In genomic region chr4:41614156-41614555, GRCm38 (mm10) we compare ENCODE assay signal across 9 mouse cellular contexts. TPM values are rescaled to one million over a fixed set of nuclear protein-coding genes. Genes with fewer than 3 reads are reported as not detected.
DNase-seq lines count a peak whose midpoint lies in the region; ATAC-seq lines count a peak whose summit lies in the region.
"Had no signal": no experiment of that assay in that cellular context is flagged by ENCODE, and none has a peak within 500 bp of the region (broad histone marks: within the 10 kb centered on the region; RNA-seq: fewer than 3 reads in every experiment).

No protein-coding gene starts in this region.

- H3K4me1 ChIP-seq in lung, embryonic 16.5 days (replicated peaks; ENCODE audit: control insufficient read depth, insufficient read depth, low read length), result peaks cover 3% of the 10 kb centered on the region; the same call in 1 of the 2 replicates

- no peak overlapping the region for H3K27ac ChIP-seq in lung, embryonic 16.5 days (ENCODE audit: low read length)
- H3K27ac ChIP-seq: heart, embryonic 13.5 days had no signal

- peak; percentile 54 for DNase-seq in CD4-positive helper T cell, adult 2 months (ENCODE audit: low read depth, low spot score)
- DNase-seq in adrenal gland, adult (ENCODE audit: inconsistent age in 2 of 2, low spot score in 1 of 2), result peak; percentile 73 to 92
- DNase-seq in heart, adult 8-10 months (ENCODE audit: low spot score), result peak; percentile 82
- peak; percentile 14 for DNase-seq in large intestine, adult 2 months (ENCODE audit: low read depth, low spot score)
- peak; percentile 77 for DNase-seq in ovary, postnatal 14 days (ENCODE audit: low spot score)
- peak; percentile 62 for DNase-seq in thymus, postnatal 25 days

- peak; percentile 88 for ATAC-seq in common myeloid progenitor, adult 5-6 weeks (replicated peaks; ENCODE audit: low read depth, poor library complexity, severe bottlenecking)
- peak; percentile 39; the same call in 1 of the 2 replicates for ATAC-seq in lung, embryonic 16.5 days (ENCODE audit: low read depth)

- no peaks in the 10 kb centered on the region for H3K27me3 ChIP-seq in lung, embryonic 16.5 days (ENCODE audit: control insufficient read depth, insufficient read depth, low read depth, low read length)

- no peaks in the 10 kb centered on the region for H3K36me3 ChIP-seq in lung, embryonic 16.5 days (ENCODE audit: control insufficient read depth, insufficient read depth, low read length)
- H3K36me3 ChIP-seq: heart, embryonic 13.5 days had no signal

- 9% methylated on average over 7 of the region's 7 CpGs for WGBS in large intestine, adult 2 months
- 7% methylated on average over 7 of the region's 7 CpGs for WGBS in lung, embryonic 16.5 days

- no peak overlapping the region for H3K4me3 ChIP-seq in lung, embryonic 16.5 days (ENCODE audit: low read length)
- H3K4me3 ChIP-seq: heart, embryonic 13.5 days had no signal

- H3K9ac ChIP-seq in lung, embryonic 16.5 days (ENCODE audit: low read length), result no peak overlapping the region
- H3K9ac ChIP-seq: heart, embryonic 13.5 days had no signal

- H3K4me2 ChIP-seq in lung, embryonic 16.5 days (ENCODE audit: low read depth, low read length), result no peak overlapping the region
- H3K4me2 ChIP-seq: heart, embryonic 13.5 days had no signal

- H3K9me3 ChIP-seq in lung, embryonic 16.5 days (ENCODE audit: control insufficient read depth, low read length), result no peaks in the 10 kb centered on the region
- H3K9me3 ChIP-seq: heart, embryonic 13.5 days had no signal

RNA-seq across cellular contexts. Expression of gene Enho, which starts 26.0 kb away (rescaled TPM):
- total RNA-seq in common myeloid progenitor, adult 5-6 weeks (2017), result not detected in 2 replicates
- total RNA-seq in heart, adult 8-10 months (2022), result 10 to 100 TPM in 2 of 4 experiments, 1 to 10 TPM in 2; 8.9 to 13.9 (median 11.1) TPM
- polyA plus RNA-seq in large intestine, adult 2 months (2012; rRNA removed), result 4.0 and 5.4 TPM in 2 replicates
- 7.8 and 8.1 TPM in 2 replicates for polyA plus RNA-seq in lung, embryonic 16.5 days (2015; fragmentation: Nextera tagmentation; extraction: Ambion mirVana)

RNA-seq across cellular contexts. Expression of gene Dnaic1, which starts 44.6 kb away (rescaled TPM):
- not detected in 2 replicates for total RNA-seq in common myeloid progenitor, adult 5-6 weeks (2017)
- total RNA-seq in heart, adult 8-10 months (2022), result 1 to 10 TPM; 1.7 to 6.2 (median 3.5) TPM
- polyA plus RNA-seq in large intestine, adult 2 months (2012; rRNA removed), result 2.3 and 2.5 TPM in 2 replicates
- polyA plus RNA-seq in lung, embryonic 16.5 days (2015; fragmentation: Nextera tagmentation; extraction: Ambion mirVana), result 2.9 and 4.0 TPM in 2 replicates

RNA-seq across cellular contexts. Expression of gene Fam219a, which starts 44.8 kb away (rescaled TPM):
- total RNA-seq in common myeloid progenitor, adult 5-6 weeks (2017), result 0.64 and 3.2 TPM in 2 replicates
- total RNA-seq in heart, adult 8-10 months (2022), result 10 to 100 TPM; 12.3 to 16.5 (median 14.1) TPM
- 6.9 and 8.6 TPM in 2 replicates for polyA plus RNA-seq in large intestine, adult 2 months (2012; rRNA removed)
- polyA plus RNA-seq in lung, embryonic 16.5 days (2015; fragmentation: Nextera tagmentation; extraction: Ambion mirVana), result 1.9 and 2.7 TPM in 2 replicates

Comparison
In these comparisons a context has a peak if more than half of its experiments do, and no peak if none do; other contexts are left out.
1. DNase-seq: peak in every context shown above with its lines; median percentile 82 in adrenal gland, adult; 82 in heart, adult 8-10 months; 77 in ovary, postnatal 14 days; 62 in thymus, postnatal 25 days; 54 in CD4-positive helper T cell, adult 2 months; 14 in large intestine, adult 2 months.